Mouse (Mus musculus): ENCODE measurements at regions not wholly inside any gene's neighbourhood (a gene's known extent, or its start where the extent isn't known, plus 50 kb on each side); places are given as distances from the start of the nearest gene placed in this dataset.

GRCm38 (mm10) chr5:28734768-28735167, 267.7 kb upstream of the Shh start:
- Histone ChIP-seq H3K4me2 (ENCODE audit: low read depth, low read length) (no peak overlapping the region), H3K9ac (replicated peaks; ENCODE audit: low read depth, low read length) (no peak overlapping the region), H3K27ac (ENCODE audit: low read depth) (no peak overlapping the region), H3K4me1 (ENCODE audit: control insufficient read depth, insufficient read depth) (no peaks in the 10 kb centered on the region), H3K9me3 (replicated peaks; ENCODE audit: control insufficient read depth, low read length) (no peaks in the 10 kb centered on the region), H3K4me3 (ENCODE audit: low read depth, low read length) (no peak overlapping the region), H3K27me3 (ENCODE audit: control insufficient read depth, insufficient read depth, low read length) (no peaks in the 10 kb centered on the region), H3K36me3 (replicated peaks; ENCODE audit: control insufficient read depth, insufficient read depth, low read length) (no peaks in the 10 kb centered on the region)
- no peak for DNase-seq (ENCODE audit: low spot score)
- no peak for TF ChIP-seq CTCF (IDR thresholded peaks at IDR 0.05; ENCODE audit: low read depth)
- TF ChIP-seq EP300 (IDR thresholded peaks at IDR 0.05; ENCODE audit: low read depth) = no peak
- 59% methylated on average over 3 of the region's 3 CpGs for WGBS
- no peak for ATAC-seq (ENCODE audit: insufficient read depth, low read depth)

DNA sequence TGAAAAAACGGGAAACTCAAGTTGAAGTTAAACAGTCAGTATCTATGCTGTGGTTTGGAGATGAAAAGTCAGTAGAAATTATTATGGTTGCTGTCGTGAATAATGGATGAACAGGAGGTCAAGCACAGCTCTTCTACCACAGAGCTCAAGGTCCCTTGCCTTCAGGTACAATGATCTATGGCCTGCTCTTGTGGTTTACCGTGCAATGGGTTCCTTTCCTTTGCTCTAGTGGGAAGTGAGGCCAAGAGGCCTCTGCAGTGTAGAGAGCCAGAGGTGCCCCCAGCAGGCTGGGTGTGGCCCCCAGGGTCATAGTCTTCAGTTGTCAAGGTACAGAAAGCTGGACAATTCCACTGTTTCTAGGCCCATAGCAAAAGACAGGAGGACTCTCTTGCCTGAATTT, 255.0 kb upstream of the Shh start:
- TF ChIP-seq EP300 (IDR thresholded peaks at IDR 0.05; ENCODE audit: low read depth) (no peak), CTCF (IDR thresholded peaks at IDR 0.05; ENCODE audit: low read depth) (no peak)
- Histone ChIP-seq H3K4me2 (ENCODE audit: low read depth, low read length) (no peak overlapping the region), H3K4me1 (ENCODE audit: control insufficient read depth, insufficient read depth) (no peaks in the 10 kb centered on the region), H3K9ac (replicated peaks; ENCODE audit: low read depth, low read length) (no peak overlapping the region), H3K36me3 (replicated peaks; ENCODE audit: control insufficient read depth, insufficient read depth, low read length) (no peaks in the 10 kb centered on the region), H3K4me3 (ENCODE audit: low read depth, low read length) (no peak overlapping the region), H3K27ac (ENCODE audit: low read depth) (no peak overlapping the region), H3K9me3 (replicated peaks; ENCODE audit: control insufficient read depth, low read length) (no peaks in the 10 kb centered on the region), H3K27me3 (ENCODE audit: control insufficient read depth, insufficient read depth, low read length) (no peaks in the 10 kb centered on the region)
- 66% methylated on average over 3 of the region's 3 CpGs for WGBS
- DNase-seq (ENCODE audit: low spot score) (no peak), ATAC-seq (ENCODE audit: insufficient read depth, low read depth) (no peak)

DNA sequence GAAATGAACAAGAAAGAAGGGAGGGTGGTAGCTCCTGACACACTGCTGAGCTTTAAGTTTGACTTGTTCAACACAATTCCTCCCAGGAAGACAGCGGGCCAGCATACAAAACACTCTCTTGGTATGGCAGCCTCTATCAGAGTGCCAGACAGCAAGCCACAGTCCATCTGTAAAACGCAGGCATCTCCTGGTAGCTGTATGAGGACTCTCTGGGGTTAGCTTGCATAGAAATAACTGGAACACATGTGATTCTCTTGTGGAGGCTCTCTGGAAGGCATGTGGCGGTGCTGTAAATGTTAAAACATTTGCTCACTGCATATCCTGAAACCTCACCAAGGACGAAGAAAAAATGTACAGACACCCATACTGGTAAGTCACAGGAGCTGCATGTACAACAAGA, 247.9 kb upstream of the Shh start:
- Histone ChIP-seq H3K36me3 (replicated peaks; ENCODE audit: control insufficient read depth, insufficient read depth, low read length) (no peaks in the 10 kb centered on the region), H3K27me3 (ENCODE audit: control insufficient read depth, insufficient read depth, low read length) (no peaks in the 10 kb centered on the region), H3K27ac (ENCODE audit: low read depth) (no peak overlapping the region), H3K4me2 (ENCODE audit: low read depth, low read length) (no peak overlapping the region), H3K4me3 (ENCODE audit: low read depth, low read length) (no peak overlapping the region), H3K9me3 (replicated peaks; ENCODE audit: control insufficient read depth, low read length) (no peaks in the 10 kb centered on the region), H3K9ac (replicated peaks; ENCODE audit: low read depth, low read length) (no peak overlapping the region), H3K4me1 (ENCODE audit: control insufficient read depth, insufficient read depth) (no peaks in the 10 kb centered on the region)
- ATAC-seq (ENCODE audit: insufficient read depth, low read depth) = no peak
- 82% methylated on average over 4 of the region's 4 CpGs for WGBS
- TF ChIP-seq EP300 (IDR thresholded peaks at IDR 0.05; ENCODE audit: low read depth) (no peak), CTCF (IDR thresholded peaks at IDR 0.05; ENCODE audit: low read depth) (no peak)
- DNase-seq (ENCODE audit: low spot score) = no peak

DNA sequence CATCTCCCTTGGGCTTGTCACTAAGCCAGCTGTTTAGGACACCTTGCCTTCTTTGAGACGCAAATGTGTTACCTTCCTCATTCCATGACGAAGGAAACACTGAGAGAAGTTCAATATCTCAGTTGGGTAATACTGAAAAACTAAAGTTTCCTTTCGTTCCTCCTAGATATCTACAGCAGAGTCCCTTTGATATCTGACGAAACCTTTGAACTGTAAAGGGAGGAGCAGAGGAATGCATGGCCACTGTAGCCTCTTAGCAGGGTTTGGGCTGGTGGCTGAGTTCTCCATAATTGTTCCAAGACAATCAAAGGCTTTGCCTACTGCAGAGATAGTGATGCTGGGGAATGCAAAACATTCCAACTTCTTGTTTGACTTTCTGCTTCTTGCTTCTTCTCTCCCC, 243.5 kb upstream of the Shh start:
- Histone ChIP-seq H3K9ac (replicated peaks; ENCODE audit: low read depth, low read length) (no peak overlapping the region), H3K27me3 (ENCODE audit: control insufficient read depth, insufficient read depth, low read length) (no peaks in the 10 kb centered on the region), H3K4me2 (ENCODE audit: low read depth, low read length) (no peak overlapping the region), H3K9me3 (replicated peaks; ENCODE audit: control insufficient read depth, low read length) (no peaks in the 10 kb centered on the region), H3K4me1 (ENCODE audit: control insufficient read depth, insufficient read depth) (no peaks in the 10 kb centered on the region), H3K27ac (ENCODE audit: low read depth) (no peak overlapping the region), H3K4me3 (ENCODE audit: low read depth, low read length) (no peak overlapping the region), H3K36me3 (replicated peaks; ENCODE audit: control insufficient read depth, insufficient read depth, low read length) (no peaks in the 10 kb centered on the region)
- DNase-seq (ENCODE audit: low spot score) (no peak), ATAC-seq (ENCODE audit: insufficient read depth, low read depth) (no peak)
- no peak for TF ChIP-seq EP300 (IDR thresholded peaks at IDR 0.05; ENCODE audit: low read depth)
- no peak for TF ChIP-seq CTCF (IDR thresholded peaks at IDR 0.05; ENCODE audit: low read depth)
- 50% methylated on average over 4 of the region's 4 CpGs for WGBS

DNA sequence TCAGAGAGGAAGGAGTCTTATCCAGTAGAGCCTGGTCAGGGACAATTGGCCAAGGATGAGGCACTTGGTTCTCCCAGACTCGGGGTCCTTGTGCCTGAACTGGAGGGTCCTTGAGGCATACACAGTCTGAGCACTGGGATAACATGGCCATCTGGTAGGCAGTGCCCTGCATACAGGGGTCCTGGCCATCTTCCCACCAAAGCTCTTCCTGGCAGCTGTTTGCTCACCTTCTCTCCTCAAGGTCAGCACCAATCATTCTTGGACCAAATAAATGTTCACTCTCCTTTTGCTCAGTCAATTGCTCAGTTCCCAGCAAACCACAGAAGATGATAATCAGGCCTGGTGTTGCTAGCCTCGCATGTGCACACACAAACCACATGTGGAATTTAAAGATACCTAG, 242.6 kb upstream of the Shh start:
- H3K27me3 ChIP-seq (ENCODE audit: control insufficient read depth, insufficient read depth, low read length) = no peaks in the 10 kb centered on the region
- DNase-seq (ENCODE audit: low spot score) = no peak
- ATAC-seq (ENCODE audit: insufficient read depth, low read depth) = no peak
- no peaks in the 10 kb centered on the region for H3K36me3 ChIP-seq (replicated peaks; ENCODE audit: control insufficient read depth, insufficient read depth, low read length)
- WGBS = 46% methylated on average over 2 of the region's 2 CpGs
- no peaks in the 10 kb centered on the region for H3K4me1 ChIP-seq (ENCODE audit: control insufficient read depth, insufficient read depth)
- no peaks in the 10 kb centered on the region for H3K9me3 ChIP-seq (replicated peaks; ENCODE audit: control insufficient read depth, low read length)
- H3K27ac ChIP-seq (ENCODE audit: low read depth) = no peak overlapping the region
- no peak overlapping the region for H3K4me2 ChIP-seq (ENCODE audit: low read depth, low read length)
- H3K4me3 ChIP-seq (ENCODE audit: low read depth, low read length) = no peak overlapping the region
- H3K9ac ChIP-seq (replicated peaks; ENCODE audit: low read depth, low read length) = no peak overlapping the region
- no peak for TF ChIP-seq CTCF (IDR thresholded peaks at IDR 0.05; ENCODE audit: low read depth)
- TF ChIP-seq EP300 (IDR thresholded peaks at IDR 0.05; ENCODE audit: low read depth) = no peak

DNA sequence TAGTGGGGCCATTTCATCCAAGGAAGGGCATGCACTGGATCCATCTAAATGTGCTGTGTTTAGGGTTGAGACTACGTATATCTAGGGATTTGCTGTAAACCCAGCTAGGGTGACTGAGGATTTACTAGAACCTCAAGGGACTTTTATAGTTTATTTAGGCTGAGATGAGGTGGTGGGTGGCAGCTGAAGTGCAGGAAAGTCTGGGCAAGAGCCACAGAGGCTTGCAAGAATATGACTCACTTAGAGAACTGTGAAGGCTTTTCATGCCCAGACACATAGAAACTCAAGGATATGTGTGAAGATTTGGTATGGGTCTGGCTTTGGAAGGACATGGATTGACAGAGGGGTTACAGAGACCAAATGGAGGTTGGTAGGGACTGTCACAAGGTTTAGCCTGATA, 237.3 kb upstream of the Shh start:
- Histone ChIP-seq H3K9me3 (replicated peaks; ENCODE audit: control insufficient read depth, low read length) (no peaks in the 10 kb centered on the region), H3K27ac (ENCODE audit: low read depth) (no peak overlapping the region), H3K27me3 (ENCODE audit: control insufficient read depth, insufficient read depth, low read length) (no peaks in the 10 kb centered on the region), H3K4me2 (ENCODE audit: low read depth, low read length) (no peak overlapping the region), H3K4me3 (ENCODE audit: low read depth, low read length) (no peak overlapping the region), H3K36me3 (replicated peaks; ENCODE audit: control insufficient read depth, insufficient read depth, low read length) (no peaks in the 10 kb centered on the region), H3K9ac (replicated peaks; ENCODE audit: low read depth, low read length) (no peak overlapping the region), H3K4me1 (ENCODE audit: control insufficient read depth, insufficient read depth) (no peaks in the 10 kb centered on the region)
- no peak for ATAC-seq (ENCODE audit: insufficient read depth, low read depth)
- no peak for DNase-seq (ENCODE audit: low spot score)
- 89% methylated on average over 1 of the region's 1 CpGs for WGBS
- TF ChIP-seq EP300 (IDR thresholded peaks at IDR 0.05; ENCODE audit: low read depth) (no peak), CTCF (IDR thresholded peaks at IDR 0.05; ENCODE audit: low read depth) (no peak)

All from heart, postnatal 0 days (tissue).